Mouse (Mus musculus) ES-Bruce4 (cell line): ENCODE results near the gene Mapre3.

Experiments
- CTCF ChIP-seq: IDR thresholded peaks from one replicate; pipeline ENCODE4 v1.8.1; 2011; ENCODE audit warnings: low read depth, low read length
- EP300 ChIP-seq: IDR thresholded peaks from 2 replicates; pipeline ENCODE4 v1.6.1; 2011; ENCODE audit warnings: low read depth, low read length; ENCODE audit not compliant: insufficient read depth
- POLR2A ChIP-seq: IDR thresholded peaks from one replicate; pipeline ENCODE4 v1.8.1; 2011; ENCODE audit warnings: low read length; ENCODE audit not compliant: insufficient read depth

- TF ChIP-seq CTCF (no peak), POLR2A (no peak), EP300 (no peak)
Measured at GRCm38 (mm10) chr5:30867712-30868111, 53.3 kb downstream of the Mapre3 start, which contains the start of gene Tmem214.
